Mouse (Mus musculus) E14TG2a.4 (cell line): Measurements from ENCODE around the gene Cldn3.

Experiments used
- CTCF ChIP-seq: conservative IDR thresholded peaks from 2 replicates; pipeline ENCODE4 v1.5.1; 2014; ENCODE audit warnings: low read length
- NANOG ChIP-seq: IDR thresholded peaks from 2 replicates; pipeline ENCODE4 v1.6.1; 2014; ENCODE audit warnings: borderline replicate concordance, low read length, mixed read lengths
- POU5F1 ChIP-seq: IDR thresholded peaks from 2 replicates; pipeline ENCODE4 v1.6.1; 2014; ENCODE audit warnings: low read length, borderline replicate concordance

DNA sequence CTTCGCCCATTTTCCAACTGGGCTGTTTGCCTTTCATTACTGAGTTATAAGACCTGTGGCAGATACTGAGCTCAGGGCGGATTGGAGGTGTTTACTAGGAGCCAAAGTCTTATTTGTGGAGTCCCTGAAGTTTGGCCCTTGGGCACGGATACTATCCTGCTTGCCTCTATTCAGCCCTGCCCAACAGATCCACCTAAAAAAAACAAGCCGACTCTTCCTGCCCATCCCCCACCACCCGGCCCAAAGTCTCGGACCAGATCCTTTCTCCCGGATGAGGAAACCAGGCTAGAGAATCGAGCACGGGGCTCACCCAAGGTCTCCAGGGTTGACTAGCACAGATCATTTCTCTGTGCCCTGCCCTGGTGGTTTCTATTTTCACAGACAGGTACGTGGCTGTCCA lies 4.9 kb upstream of the Cldn3 start:
- no peak for TF ChIP-seq CTCF
- no peak for TF ChIP-seq NANOG
- TF ChIP-seq POU5F1 = no peak
